Mouse (Mus musculus) heart, postnatal 0 days (tissue): ENCODE measurements at regions not wholly inside any gene's neighbourhood (a gene's known extent, or its start where the extent isn't known, plus 50 kb on each side); places are given as distances from the start of the nearest gene placed in this dataset.

Experiments used
- CTCF ChIP-seq: IDR thresholded peaks from 2 replicates; pipeline ENCODE4 v1.5.1; 2016; ENCODE audit warnings: antibody characterized with exemption, control low read depth, low read depth
- EP300 ChIP-seq: IDR thresholded peaks from 2 replicates; pipeline ENCODE4 v1.6.1; 2016; ENCODE audit warnings: antibody characterized with exemption, low read depth

GRCm38 (mm10) chr12:27138663-27139633 is 203.4 kb downstream of the Sox11 start:
- TF ChIP-seq EP300 (no peak), CTCF (no peak)
